Mouse (Mus musculus): ENCODE measurements around the gene Alg11. TPM values are rescaled to one million over a fixed set of nuclear protein-coding genes. Genes with fewer than 3 reads are reported as not detected.

Gene Alg11
- total RNA-seq, 4 experiments from 2014 or later: 26.8 to 43.1 (median 34.3) TPM

DNA sequence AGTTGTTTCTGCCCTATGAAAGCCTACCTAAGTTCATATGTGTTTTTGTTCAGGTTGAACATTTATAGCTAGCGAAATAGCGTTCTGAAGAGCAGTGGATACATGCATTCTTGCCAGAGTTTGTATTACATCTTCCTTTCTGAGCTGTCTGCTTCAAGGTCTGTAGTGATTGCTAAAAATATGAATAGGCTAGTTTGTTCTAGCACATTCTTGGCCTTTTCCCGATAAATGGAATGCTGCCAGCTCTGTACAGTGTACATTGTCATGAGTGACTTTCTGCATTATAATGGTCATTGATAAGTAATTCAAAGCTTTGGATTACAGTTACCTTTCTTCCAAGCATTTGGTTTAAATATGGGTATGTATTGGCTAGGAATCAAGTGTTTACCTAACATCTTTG lies 605 bp downstream of the Alg11 start:
- DNase-seq (ENCODE audit: low spot score in 2 of 2): no peak

GRCm38 (mm10) chr8:22079313-22080007 lies 18.9 kb downstream of the Alg11 start:
- no peak for DNase-seq (ENCODE audit: low spot score in 2 of 2)

- DNase-seq (ENCODE audit: low spot score in 2 of 2): no peak
Observed at GRCm38 (mm10) chr8:22089226-22089625, 28.7 kb downstream of the Alg11 start.

DNA sequence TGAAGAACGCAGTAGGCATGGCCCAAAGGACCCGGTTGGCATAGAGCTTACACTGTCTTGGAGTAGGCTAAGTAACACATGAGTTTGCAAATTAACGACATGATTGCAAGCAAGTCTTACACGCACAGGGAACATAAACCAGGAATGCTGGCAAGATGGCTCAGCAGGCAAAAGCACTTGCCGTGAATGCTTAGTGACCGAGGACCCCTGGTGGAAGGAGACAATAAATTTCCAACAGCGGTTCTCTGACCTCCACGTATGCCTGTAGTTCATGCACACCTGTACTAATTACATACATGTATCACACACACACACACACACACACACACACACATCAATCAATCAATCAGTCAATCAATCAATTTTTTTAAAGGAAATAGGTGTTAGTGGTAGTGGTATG lies 31.0 kb downstream of the Alg11 start:
- DNase-seq (ENCODE audit: low spot score in 2 of 2): no peak

- DNase-seq (ENCODE audit: low spot score in 2 of 2): no peak
Observed at GRCm38 (mm10) chr8:22107020-22107419, 46.5 kb downstream of the Alg11 start.

Other genes with a start within 250 kb of the Alg11 start
- not detected for gene Defb50, start 237.2 kb upstream of the Alg11 start, total RNA-seq (2022)
- gene Defb2, start 220.8 kb upstream of the Alg11 start, total RNA-seq (2022): not detected
- gene Defb10, start 201.8 kb upstream of the Alg11 start, total RNA-seq (2022): not detected
- not detected for gene Defb9, start 175.3 kb upstream of the Alg11 start, total RNA-seq (2022)
- not detected for gene Defb11, start 154.3 kb upstream of the Alg11 start, total RNA-seq (2022)
- gene Defb15, start 128.0 kb upstream of the Alg11 start, total RNA-seq (2022): not detected
- not detected for gene Defb35, start 122.4 kb upstream of the Alg11 start, total RNA-seq (2022)
- not detected for gene Defb13, start 114.0 kb upstream of the Alg11 start, total RNA-seq (2022)
- not detected for gene Fam90a1a, start 102.0 kb upstream of the Alg11 start, total RNA-seq (2022)
- gene Ccdc70, start 90.9 kb upstream of the Alg11 start, total RNA-seq (2022): not detected
- gene Atp7b, start 416 bp upstream of the Alg11 start, total RNA-seq (2022): 1 to 10 TPM; 2.2 to 3.4 (median 2.7) TPM
- 1 to 10 TPM in 1 of 4 experiments, under 1 TPM in 3; 0.25 to 1.2 (median 0.40) TPM for gene Nek5, start 64.3 kb downstream of the Alg11 start, total RNA-seq (2022)
- 1 to 10 TPM; 2.3 to 3.7 (median 2.4) TPM for gene Nek3, start 105.7 kb downstream of the Alg11 start, total RNA-seq (2022)
- gene Ckap2, start 125.1 kb downstream of the Alg11 start, total RNA-seq (2022): under 1 TPM; 0.39 to 0.91 (median 0.84) TPM
- 10 to 100 TPM; 22.3 to 26.4 (median 24.8) TPM for gene Vps36, start 132.1 kb downstream of the Alg11 start, total RNA-seq (2022)
- gene Thsd1, start 166.6 kb downstream of the Alg11 start, total RNA-seq (2022): 1 to 10 TPM; 2.9 to 3.5 (median 3.2) TPM
- not detected for gene Tpte, start 222.7 kb downstream of the Alg11 start, total RNA-seq (2022)